11 mouse cellular contexts compared by ENCODE assay signal in genomic region chr7:80495210-80495609, GRCm38 (mm10). TPM values are rescaled to one million over a fixed set of nuclear protein-coding genes. Genes with fewer than 3 reads are reported as not detected.
A peak's percentile ranks its signal among the peaks of the same experiment; 100 is the strongest.
DNase-seq lines count a peak whose midpoint lies in the region.
"Had no signal": no experiment of that assay in that cellular context is flagged by ENCODE, and none has a peak within 500 bp of the region (broad histone marks: within the 10 kb centered on the region; RNA-seq: fewer than 3 reads in every experiment).

No protein-coding gene starts in this region.

- peak; percentile 34 for DNase-seq in layer of hippocampus, adult 11-12 months (ENCODE audit: low spot score)
- no peak for DNase-seq in layer of hippocampus, postnatal 10 days (ENCODE audit: low spot score in 2 of 2)
- DNase-seq in A20 (ENCODE audit: low read depth, low spot score) = peak; percentile 16
- DNase-seq in MEL-GATA-1-ER (ENCODE audit: extremely low read depth, low read depth) = peak; percentile 82
- peak; percentile 18 for DNase-seq in induced T-regulatory cell, adult 2 months (ENCODE audit: low read depth)
- no peak for DNase-seq in neural tube, embryonic 10.5 days (ENCODE audit: extremely low spot score, low spot score)
- DNase-seq in lung, postnatal 10 days = no peak
- no peak for DNase-seq in kidney, adult 9 months
- DNase-seq: cerebellum, adult 18-20 months; heart, adult 18-20 months; thymus, postnatal 25 days had no signal

RNA-seq across cellular contexts. Expression of gene Blm, which starts 39.7 kb away (rescaled TPM):
- total RNA-seq in layer of hippocampus, postnatal 10 days (2021) = 1 to 10 TPM; 7.0 to 8.1 TPM

Comparison
In these comparisons a context has a peak if more than half of its experiments do, and no peak if none do; other contexts are left out.
1. DNase-seq: peak in layer of hippocampus, adult 11-12 months (single experiment), A20 (single experiment), MEL-GATA-1-ER (single experiment) and induced T-regulatory cell, adult 2 months (single experiment); none in layer of hippocampus, postnatal 10 days (0 of 2), neural tube, embryonic 10.5 days (single experiment), lung, postnatal 10 days (single experiment) and kidney, adult 9 months (single experiment).